Mouse (Mus musculus): ENCODE data around the gene Mvb12b.
A peak's percentile ranks its signal among the peaks of the same experiment; 100 is the strongest.

Mvb12b gene

DNA sequence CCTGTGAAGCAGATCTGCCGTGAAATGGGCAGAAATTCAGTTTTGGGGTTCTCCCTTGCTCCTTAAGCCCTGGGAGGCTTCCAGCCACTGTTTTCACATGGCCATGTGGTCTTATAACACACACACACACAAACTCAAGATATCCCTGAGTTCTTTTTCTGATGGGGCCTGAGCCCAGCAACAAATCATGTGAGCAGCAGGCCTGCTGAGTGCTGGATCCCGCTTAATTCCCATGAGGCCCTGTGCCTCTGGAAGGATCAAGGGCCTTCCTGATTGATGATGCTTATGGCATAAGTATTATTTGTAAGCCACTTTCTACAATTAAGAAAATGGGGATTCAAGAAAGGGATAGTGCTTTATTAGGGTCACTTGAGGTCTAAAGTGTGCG is 2.5 kb downstream of the Mvb12b start:
- DNase-seq = no peak

GRCm38 (mm10) chr2:33884623-33885263 is 3.0 kb downstream of the Mvb12b start:
- no peak for DNase-seq

DNA sequence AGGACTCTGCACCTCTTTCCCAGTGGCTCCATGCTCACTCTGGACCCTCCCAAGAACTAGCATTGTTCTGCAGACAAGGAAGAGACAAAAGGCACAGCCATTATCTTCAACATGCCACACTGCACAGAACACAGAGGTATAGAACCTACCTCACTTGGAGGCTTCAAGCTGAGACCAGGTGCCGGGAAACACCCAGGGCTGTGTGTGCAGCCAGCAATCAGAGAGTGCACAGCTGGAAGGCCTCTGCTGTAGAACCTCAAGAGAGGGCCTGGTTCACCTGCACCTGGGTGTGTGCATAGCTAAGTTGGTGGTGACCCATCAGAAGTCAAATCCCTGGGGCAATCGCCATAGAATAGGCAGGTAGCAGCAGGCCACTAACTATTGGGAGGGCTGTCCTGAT is 8.5 kb downstream of the Mvb12b start:
- no peak for DNase-seq

- DNase-seq = no peak
Measured at GRCm38 (mm10) chr2:33878437-33878836, 9.3 kb downstream of the Mvb12b start.

DNA sequence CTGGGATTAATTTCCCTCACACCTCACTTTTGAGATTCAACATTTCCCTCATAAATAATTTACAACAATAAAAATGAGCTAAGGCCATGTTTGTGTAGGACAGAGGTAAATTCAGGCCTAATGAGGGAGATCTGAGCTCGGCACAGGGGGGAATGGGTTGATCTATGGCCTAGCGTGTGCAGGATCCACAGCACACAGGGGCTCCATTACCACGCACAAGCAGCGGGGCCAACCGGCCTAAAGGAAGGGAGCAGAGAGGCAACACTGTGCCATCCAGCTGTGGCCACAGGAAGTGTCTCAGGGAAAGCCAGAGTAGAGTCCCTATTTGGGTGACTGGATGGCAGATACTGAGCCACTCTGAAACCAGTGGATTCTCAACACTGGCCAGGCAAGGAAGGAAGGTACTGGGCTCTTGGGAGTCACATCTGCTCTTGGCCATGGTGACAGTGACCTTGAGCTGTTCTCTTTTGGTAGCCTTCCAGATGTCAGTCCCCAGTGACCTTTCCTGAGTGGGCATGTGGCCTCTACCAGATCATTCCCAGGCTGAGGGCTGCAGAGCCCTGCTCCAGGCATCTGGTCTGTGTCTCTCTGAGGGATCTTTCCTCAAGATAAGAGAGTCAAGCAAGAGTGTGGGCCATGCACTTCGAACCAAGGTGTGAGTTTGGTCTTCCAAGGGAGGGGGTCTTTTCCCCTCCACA is 9.9 kb downstream of the Mvb12b start:
- DNase-seq = no peak

GRCm38 (mm10) chr2:33876529-33877290 is 11.0 kb downstream of the Mvb12b start:
- peak; percentile 48 to 60 for DNase-seq

GRCm38 (mm10) chr2:33875594-33875993 is 12.2 kb downstream of the Mvb12b start:
- no peak for DNase-seq

- DNase-seq = no peak
Measured at GRCm38 (mm10) chr2:33874856-33875576, 12.7 kb downstream of the Mvb12b start.

GRCm38 (mm10) chr2:33874367-33874766 is 13.4 kb downstream of the Mvb12b start:
- no peak for DNase-seq

GRCm38 (mm10) chr2:33873501-33873900 is 14.2 kb downstream of the Mvb12b start:
- no peak for DNase-seq

- no peak for DNase-seq
Measured at GRCm38 (mm10) chr2:33872841-33873271, 14.9 kb downstream of the Mvb12b start.

DNA sequence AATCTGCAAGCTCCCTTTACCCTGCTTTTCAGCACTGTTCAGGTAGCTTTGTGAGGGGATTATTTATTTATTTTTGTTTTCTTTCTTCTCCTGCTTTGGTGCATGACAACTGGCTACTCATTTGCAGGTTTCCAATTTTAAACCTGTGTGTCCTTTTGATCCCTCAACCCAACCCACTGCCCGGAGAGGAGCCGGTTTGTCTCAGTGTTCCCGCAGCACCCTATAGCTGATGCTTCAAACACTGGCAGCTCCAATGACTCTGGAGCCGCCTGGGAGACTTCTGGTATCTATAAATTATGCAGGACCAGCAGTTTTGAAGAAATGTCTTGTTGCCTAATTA is 16.6 kb downstream of the Mvb12b start:
- no peak for DNase-seq

GRCm38 (mm10) chr2:33870369-33871180 is 17.2 kb downstream of the Mvb12b start:
- no peak for DNase-seq

DNA sequence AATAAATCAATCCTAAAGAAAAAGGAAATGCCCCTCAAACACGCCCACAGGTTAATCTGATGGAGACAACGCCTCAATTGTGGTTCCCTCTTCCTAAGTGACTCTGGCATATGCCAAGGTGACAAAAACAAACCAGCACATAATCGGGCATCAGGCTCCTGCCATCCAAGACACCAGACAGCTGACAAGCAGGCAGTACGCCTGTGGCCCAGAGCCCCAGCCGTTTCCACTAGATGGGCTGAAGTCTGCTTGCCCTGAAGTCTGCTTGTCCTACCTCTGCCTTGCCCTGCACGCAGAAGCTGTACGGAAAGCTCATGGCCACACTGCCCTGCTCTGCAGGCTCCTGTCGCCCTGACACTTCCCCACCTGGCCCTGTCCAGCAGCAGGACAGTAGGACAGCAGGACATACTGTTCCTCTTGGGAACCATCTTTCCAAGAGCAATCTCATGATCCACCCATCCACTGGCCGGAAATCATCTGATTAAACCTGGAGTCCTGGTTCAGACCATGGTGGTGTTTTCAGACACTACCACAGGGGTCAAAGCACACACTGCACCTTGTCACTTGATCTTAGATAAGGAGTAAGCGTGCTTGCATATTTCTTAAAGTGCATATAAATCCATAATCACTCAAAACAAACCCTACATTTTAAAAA is 17.9 kb downstream of the Mvb12b start:
- no peak for DNase-seq

DNA sequence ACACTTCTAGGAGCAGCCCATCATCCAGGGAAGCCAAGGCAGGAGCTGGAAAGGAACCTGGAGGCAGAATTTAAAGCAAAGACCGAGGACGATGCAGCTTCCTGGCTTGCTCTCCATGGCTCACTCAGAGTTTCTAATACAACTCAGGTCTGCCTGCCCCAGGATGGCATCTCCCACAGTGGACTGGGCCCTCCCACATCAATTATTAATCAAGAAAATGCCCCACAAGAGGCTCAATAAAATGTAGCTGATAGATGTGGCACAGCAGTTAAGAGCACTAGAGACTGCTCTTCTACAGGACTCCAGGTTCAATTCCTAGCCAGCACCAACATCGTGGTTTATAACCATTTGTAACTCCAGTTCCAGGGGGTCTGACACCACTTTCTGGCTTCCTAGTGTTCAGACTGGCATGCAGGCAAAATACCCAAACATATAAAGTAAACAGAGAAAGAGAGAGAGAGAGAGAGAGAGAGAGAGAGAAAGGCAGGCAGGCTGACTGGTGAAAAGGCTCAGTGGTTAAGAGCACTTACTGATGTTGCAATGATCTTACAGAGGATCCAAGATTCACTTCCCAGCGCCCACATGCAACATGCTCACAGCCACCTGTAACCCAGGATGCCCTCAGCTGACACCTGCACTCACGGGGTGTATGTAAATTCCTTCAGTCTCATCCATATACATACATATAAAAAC is 18.6 kb downstream of the Mvb12b start:
- no peak for DNase-seq

DNA sequence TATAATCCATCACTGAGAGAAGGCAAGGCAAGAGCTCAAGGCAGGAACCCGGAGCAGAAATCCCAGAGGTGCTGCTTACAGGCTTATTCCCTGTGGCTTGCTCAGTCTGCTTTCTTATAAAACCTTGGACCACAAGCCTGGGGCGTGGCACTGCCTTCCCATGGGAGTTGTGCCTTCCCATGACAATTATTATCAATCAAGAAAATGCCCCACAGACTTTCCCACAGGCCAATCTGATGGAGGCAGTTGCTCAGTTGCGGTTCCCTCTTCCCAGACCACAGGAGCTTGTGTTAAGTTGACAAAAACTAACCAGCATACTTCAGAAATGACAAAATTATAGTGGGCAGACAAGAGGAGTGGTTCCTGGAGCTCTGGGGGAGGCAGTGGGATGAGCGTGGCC is 19.4 kb downstream of the Mvb12b start:
- no peak for DNase-seq

- DNase-seq = no peak
Measured at GRCm38 (mm10) chr2:33856746-33857145, 31.0 kb downstream of the Mvb12b start.

GRCm38 (mm10) chr2:33853011-33853976 is 34.5 kb downstream of the Mvb12b start:
- DNase-seq = no peak

GRCm38 (mm10) chr2:33847196-33847834 is 40.4 kb downstream of the Mvb12b start:
- DNase-seq = no peak

Data from cerebellum, postnatal 36 days (tissue).